In the genomic region with DNA sequence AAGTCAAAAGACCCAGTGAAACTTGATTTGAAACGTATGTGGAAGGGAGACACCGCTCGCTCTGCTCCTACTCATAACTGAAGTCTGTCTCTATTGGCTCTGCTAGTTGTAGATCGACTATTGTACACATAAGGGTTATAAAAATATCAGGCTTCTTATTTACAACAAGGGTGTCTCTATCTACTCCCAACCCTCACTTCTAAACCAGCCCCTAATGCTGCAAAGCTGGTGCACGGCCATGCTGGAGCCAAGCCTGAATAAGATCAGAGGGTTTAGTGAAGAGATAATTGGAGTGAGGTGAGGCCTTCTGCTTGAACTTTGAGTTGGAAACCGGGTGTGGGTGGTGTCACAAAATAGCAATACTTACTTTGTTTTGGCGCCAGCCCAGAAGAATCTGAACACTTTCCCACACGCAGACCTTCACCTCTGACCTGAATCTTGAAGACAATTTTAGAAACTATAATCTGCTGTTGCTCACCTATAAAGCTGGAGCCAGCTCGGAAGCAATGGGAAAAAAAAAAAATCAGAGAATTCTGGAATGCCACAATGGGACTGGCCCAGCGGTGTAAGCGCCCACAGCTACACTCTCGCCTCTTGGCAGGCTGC, we compare ENCODE assay signal across 24 mouse cellular contexts. TPM values are rescaled to one million over a fixed set of nuclear protein-coding genes. Genes with fewer than 3 reads are reported as not detected.
DNase-seq lines count a peak whose midpoint lies in the region; ATAC-seq lines count a peak whose summit lies in the region.
"Had no signal": no experiment of that assay in that cellular context is flagged by ENCODE, and none has a peak within 500 bp of the region (broad histone marks: within the 10 kb centered on the region; RNA-seq: fewer than 3 reads in every experiment).

No protein-coding gene starts in this region.

- H3K27ac ChIP-seq in kidney, embryonic 15.5 days, result no peak overlapping the region
- no peak overlapping the region for H3K27ac ChIP-seq in midbrain, embryonic 16.5 days (ENCODE audit: low read length)
- H3K27ac ChIP-seq: forebrain, embryonic 15.5 days; layer of hippocampus, adult 2 months; limb, embryonic 13.5 days; liver, embryonic 15.5 days; midbrain, embryonic 12.5 days; neural tube, embryonic 12.5 days had no signal

- H3K9me3 ChIP-seq in kidney, embryonic 15.5 days (replicated peaks), result no peaks in the 10 kb centered on the region
- no peaks in the 10 kb centered on the region for H3K9me3 ChIP-seq in midbrain, embryonic 16.5 days (replicated peaks; ENCODE audit: control insufficient read depth, low read length, poor library complexity, severe bottlenecking)
- H3K9me3 ChIP-seq: forebrain, embryonic 15.5 days; G1E; limb, embryonic 13.5 days; liver, embryonic 15.5 days; midbrain, embryonic 12.5 days; neural tube, embryonic 12.5 days had no signal

- no peaks in the 10 kb centered on the region for H3K27me3 ChIP-seq in kidney, embryonic 15.5 days
- H3K27me3 ChIP-seq in midbrain, embryonic 16.5 days (ENCODE audit: control insufficient read depth, insufficient read depth, low read depth, low read length), result no peaks in the 10 kb centered on the region
- H3K27me3 ChIP-seq: forebrain, embryonic 15.5 days; limb, embryonic 13.5 days; liver, embryonic 15.5 days; midbrain, embryonic 12.5 days; neural tube, embryonic 12.5 days had no signal

- 0 out of 2 replicates have a peak, but pooled peaks cover 4% of the 10 kb centered on the region for H3K4me1 ChIP-seq in kidney, embryonic 15.5 days
- no peaks in the 10 kb centered on the region for H3K4me1 ChIP-seq in midbrain, embryonic 16.5 days (ENCODE audit: control insufficient read depth, insufficient read depth, low read length)
- H3K4me1 ChIP-seq: forebrain, embryonic 15.5 days; limb, embryonic 13.5 days; liver, embryonic 15.5 days; midbrain, embryonic 12.5 days; neural tube, embryonic 12.5 days had no signal

- no peak overlapping the region for H3K4me3 ChIP-seq in kidney, embryonic 15.5 days (replicated peaks)
- no peak overlapping the region for H3K4me3 ChIP-seq in midbrain, embryonic 16.5 days (ENCODE audit: low read depth, low read length)
- H3K4me3 ChIP-seq: forebrain, embryonic 15.5 days; layer of hippocampus, adult 2 months; limb, embryonic 13.5 days; liver, embryonic 15.5 days; midbrain, embryonic 12.5 days; neural tube, embryonic 12.5 days had no signal

- no peak overlapping the region for H3K9ac ChIP-seq in kidney, embryonic 15.5 days
- no peak overlapping the region for H3K9ac ChIP-seq in midbrain, embryonic 16.5 days (ENCODE audit: low read depth, low read length)
- H3K9ac ChIP-seq: forebrain, embryonic 15.5 days; limb, embryonic 13.5 days; liver, embryonic 15.5 days; midbrain, embryonic 12.5 days; neural tube, embryonic 12.5 days had no signal

- H3K4me2 ChIP-seq in kidney, embryonic 15.5 days, result no peak overlapping the region
- H3K4me2 ChIP-seq in midbrain, embryonic 16.5 days (ENCODE audit: low read length), result no peak overlapping the region
- H3K4me2 ChIP-seq: forebrain, embryonic 15.5 days; limb, embryonic 13.5 days; liver, embryonic 15.5 days; midbrain, embryonic 12.5 days; neural tube, embryonic 12.5 days had no signal

- intact Hi-C loops in heart, postnatal 14 days (cut with DNase I), result no loop called here

- no peak for ATAC-seq in kidney, embryonic 15.5 days (replicated peaks; ENCODE audit: low FRiP score)
- no peak for ATAC-seq in midbrain, embryonic 16.5 days
- ATAC-seq: forebrain, embryonic 15.5 days; hindbrain, embryonic 16.5 days; lung, postnatal 0 days had no signal

- no peaks in the 10 kb centered on the region for H3K36me3 ChIP-seq in kidney, embryonic 15.5 days
- H3K36me3 ChIP-seq in midbrain, embryonic 16.5 days (ENCODE audit: control insufficient read depth, insufficient read depth, low read length), result peaks cover 24% of the 10 kb centered on the region
- H3K36me3 ChIP-seq: G1E; limb, embryonic 13.5 days; liver, embryonic 15.5 days; midbrain, embryonic 12.5 days; neural tube, embryonic 12.5 days had no signal

- WGBS in kidney, embryonic 15.5 days, result 75% methylated on average over 12 of the region's 12 CpGs
- 87% methylated on average over 12 of the region's 12 CpGs for WGBS in midbrain, embryonic 16.5 days

- DNase-seq in heart, adult 18-20 months, result peak; percentile 60 to 81
- DNase-seq in heart, postnatal 14 days, result no peak
- peak; percentile 40 for DNase-seq in kidney, adult 18-20 months
- peak; percentile 55 for DNase-seq in fat pad, adult 2 months (ENCODE audit: extremely low read depth, low read depth, low spot score)
- peak; percentile 44 to 48 for DNase-seq in kidney, postnatal 25 days
- no peak for DNase-seq in frontal cortex, postnatal 10 days (ENCODE audit: low spot score in 2 of 2)
- DNase-seq: cerebellum, adult 9-10 months; gastrocnemius, postnatal 36 days; layer of hippocampus, postnatal 36 days; thymus, postnatal 25 days had no signal

RNA-seq across cellular contexts. Expression of a gene that starts 14.2 kb away (rescaled TPM):
- total RNA-seq in heart, adult 18-20 months (2021), result 10 to 100 TPM; 81.5 to 86.2 TPM
- 10 to 100 TPM; 53.1 to 58.3 TPM for total RNA-seq in heart, postnatal 14 days (2021)
- polyA plus RNA-seq in kidney, embryonic 15.5 days (2015; fragmentation: Nextera tagmentation; extraction: Ambion mirVana), result 10.5 and 11.8 TPM in 2 replicates
- 7.6 and 9.3 TPM in 2 replicates for polyA plus RNA-seq in midbrain, embryonic 16.5 days (2015; fragmentation: Nextera tagmentation; extraction: Ambion mirVana)

RNA-seq across cellular contexts. Expression of a gene that starts 28.8 kb away (rescaled TPM):
- under 1 TPM in 1 of 2 experiments, not detected in 1; 0.08 TPM for total RNA-seq in heart, adult 18-20 months (2021)
- under 1 TPM; 0.07 TPM for total RNA-seq in heart, postnatal 14 days (2021)
- 0.30 and 0.39 TPM in 2 replicates for polyA plus RNA-seq in kidney, embryonic 15.5 days (2015; fragmentation: Nextera tagmentation; extraction: Ambion mirVana)
- 23.2 and 23.8 TPM in 2 replicates for polyA plus RNA-seq in midbrain, embryonic 16.5 days (2015; fragmentation: Nextera tagmentation; extraction: Ambion mirVana)
- total RNA-seq: common myeloid progenitor, adult 5-6 weeks; gastrocnemius, postnatal 36 days; hematopoietic stem cell, adult 5-6 weeks; megakaryocyte progenitor cell, adult 5-6 weeks had no signal
- polyA plus RNA-seq: G1E had no signal

Comparison
In these comparisons a context has a peak if more than half of its experiments do, and no peak if none do; other contexts are left out.
1. DNase-seq: peak in heart, adult 18-20 months (2 of 2), kidney, adult 18-20 months (single experiment), fat pad, adult 2 months (single experiment) and kidney, postnatal 25 days (2 of 2); none in heart, postnatal 14 days (0 of 2) and frontal cortex, postnatal 10 days (0 of 2).